Mouse (Mus musculus): Measurements from ENCODE around the gene H2-M5. TPM values are rescaled to one million over a fixed set of nuclear protein-coding genes. Genes with fewer than 3 reads are reported as not detected.

Gene H2-M5
- polyA plus RNA-seq (2012; rRNA removed): 0.32 and 0.34 TPM in 2 replicates

GRCm38 (mm10) chr17:36989437-36989836 is at the start of gene H2-M5:
H2-M5 (minus strand) TSS chr17:36989537.
- H3K4me1 ChIP-seq (replicated peaks; ENCODE audit: control insufficient read depth, insufficient read depth, low read length): no peaks in the 10 kb centered on the region
- DNase-seq: no peak
- no peaks in the 10 kb centered on the region; the same call in 1 of the 2 replicates for H3K27me3 ChIP-seq (ENCODE audit: control insufficient read depth, insufficient read depth, low read length)
- no peak within 1 kb of the TSS for H3K4me3 ChIP-seq (ENCODE audit: control insufficient read depth, insufficient read depth, low read length)
- TF ChIP-seq POLR2A (IDR thresholded peaks at IDR 0.05; ENCODE audit: control insufficient read depth, extremely low read depth, insufficient read depth, low read length, poor library complexity): no peak
- TF ChIP-seq CTCF (IDR thresholded peaks at IDR 0.05; ENCODE audit: borderline replicate concordance, control insufficient read depth, extremely low read depth, insufficient read depth, low read length, poor library complexity): no peak
- WGBS: 94% methylated on average over 5 of the region's 5 CpGs
- H3K27ac ChIP-seq (ENCODE audit: control insufficient read depth, insufficient read depth, low read length): no peak within 1 kb of the TSS
- no peaks in the 10 kb centered on the region for H3K36me3 ChIP-seq (ENCODE audit: control insufficient read depth, insufficient read depth, low read length)

GRCm38 (mm10) chr17:37029162-37029561 is 39.8 kb upstream of the H2-M5 start:
- no peak for DNase-seq
- H3K4me3 ChIP-seq (ENCODE audit: control insufficient read depth, insufficient read depth, low read length): no peak overlapping the region
- 86% methylated on average over 8 of the region's 8 CpGs for WGBS
- TF ChIP-seq POLR2A (IDR thresholded peaks at IDR 0.05; ENCODE audit: control insufficient read depth, extremely low read depth, insufficient read depth, low read length, poor library complexity): no peak
- TF ChIP-seq CTCF (IDR thresholded peaks at IDR 0.05; ENCODE audit: borderline replicate concordance, control insufficient read depth, extremely low read depth, insufficient read depth, low read length, poor library complexity): no peak
- H3K4me1 ChIP-seq (replicated peaks; ENCODE audit: control insufficient read depth, insufficient read depth, low read length): peaks cover 6% of the 10 kb centered on the region; the same call in 1 of the 2 replicates
- H3K27me3 ChIP-seq (ENCODE audit: control insufficient read depth, insufficient read depth, low read length): no peaks in the 10 kb centered on the region
- H3K36me3 ChIP-seq (ENCODE audit: control insufficient read depth, insufficient read depth, low read length): no peaks in the 10 kb centered on the region
- no peak overlapping the region for H3K27ac ChIP-seq (ENCODE audit: control insufficient read depth, insufficient read depth, low read length)

GRCm38 (mm10) chr17:37028683-37029120 is 39.4 kb upstream of the H2-M5 start:
- peak; percentile 75 for DNase-seq
- TF ChIP-seq POLR2A (IDR thresholded peaks at IDR 0.05; ENCODE audit: control insufficient read depth, extremely low read depth, insufficient read depth, low read length, poor library complexity): no peak
- no peak for TF ChIP-seq CTCF (IDR thresholded peaks at IDR 0.05; ENCODE audit: borderline replicate concordance, control insufficient read depth, extremely low read depth, insufficient read depth, low read length, poor library complexity)
- Histone ChIP-seq H3K36me3 (ENCODE audit: control insufficient read depth, insufficient read depth, low read length) (no peaks in the 10 kb centered on the region), H3K27me3 (ENCODE audit: control insufficient read depth, insufficient read depth, low read length) (no peaks in the 10 kb centered on the region), H3K27ac (ENCODE audit: control insufficient read depth, insufficient read depth, low read length) (no peak overlapping the region), H3K4me3 (ENCODE audit: control insufficient read depth, insufficient read depth, low read length) (peak overlapping the region; percentile 65), H3K4me1 (replicated peaks; ENCODE audit: control insufficient read depth, insufficient read depth, low read length) (peaks cover 6% of the 10 kb centered on the region; the same call in 1 of the 2 replicates)
- WGBS: 2% methylated on average over 14 of the region's 14 CpGs

GRCm38 (mm10) chr17:37028212-37028611 is 38.9 kb upstream of the H2-M5 start:
- H3K4me1 ChIP-seq (replicated peaks; ENCODE audit: control insufficient read depth, insufficient read depth, low read length): peaks cover 7% of the 10 kb centered on the region; the same call in 1 of the 2 replicates
- no peaks in the 10 kb centered on the region for H3K36me3 ChIP-seq (ENCODE audit: control insufficient read depth, insufficient read depth, low read length)
- TF ChIP-seq CTCF (IDR thresholded peaks at IDR 0.05; ENCODE audit: borderline replicate concordance, control insufficient read depth, extremely low read depth, insufficient read depth, low read length, poor library complexity) (no peak), POLR2A (IDR thresholded peaks at IDR 0.05; ENCODE audit: control insufficient read depth, extremely low read depth, insufficient read depth, low read length, poor library complexity) (no peak)
- no peaks in the 10 kb centered on the region for H3K27me3 ChIP-seq (ENCODE audit: control insufficient read depth, insufficient read depth, low read length)
- no peak overlapping the region for H3K27ac ChIP-seq (ENCODE audit: control insufficient read depth, insufficient read depth, low read length)
- no peak for DNase-seq
- H3K4me3 ChIP-seq (ENCODE audit: control insufficient read depth, insufficient read depth, low read length): no peak overlapping the region
- 68% methylated on average over 10 of the region's 10 CpGs for WGBS

GRCm38 (mm10) chr17:37027486-37027885 is 38.1 kb upstream of the H2-M5 start:
- TF ChIP-seq POLR2A (IDR thresholded peaks at IDR 0.05; ENCODE audit: control insufficient read depth, extremely low read depth, insufficient read depth, low read length, poor library complexity) (no peak), CTCF (IDR thresholded peaks at IDR 0.05; ENCODE audit: borderline replicate concordance, control insufficient read depth, extremely low read depth, insufficient read depth, low read length, poor library complexity) (no peak)
- H3K27ac ChIP-seq (ENCODE audit: control insufficient read depth, insufficient read depth, low read length): no peak overlapping the region
- H3K36me3 ChIP-seq (ENCODE audit: control insufficient read depth, insufficient read depth, low read length): no peaks in the 10 kb centered on the region
- H3K4me1 ChIP-seq (replicated peaks; ENCODE audit: control insufficient read depth, insufficient read depth, low read length): peaks cover 10% of the 10 kb centered on the region; the same call in 1 of the 2 replicates
- H3K27me3 ChIP-seq (ENCODE audit: control insufficient read depth, insufficient read depth, low read length): no peaks in the 10 kb centered on the region
- no peak for DNase-seq
- H3K4me3 ChIP-seq (ENCODE audit: control insufficient read depth, insufficient read depth, low read length): no peak overlapping the region
- 97% methylated on average over 4 of the region's 4 CpGs for WGBS

- no peak overlapping the region for H3K4me3 ChIP-seq (ENCODE audit: control insufficient read depth, insufficient read depth, low read length)
- DNase-seq: no peak
- H3K4me1 ChIP-seq (replicated peaks; ENCODE audit: control insufficient read depth, insufficient read depth, low read length): peaks cover 10% of the 10 kb centered on the region; the same call in 1 of the 2 replicates
- no peaks in the 10 kb centered on the region for H3K36me3 ChIP-seq (ENCODE audit: control insufficient read depth, insufficient read depth, low read length)
- 98% methylated on average over 2 of the region's 2 CpGs for WGBS
- TF ChIP-seq CTCF (IDR thresholded peaks at IDR 0.05; ENCODE audit: borderline replicate concordance, control insufficient read depth, extremely low read depth, insufficient read depth, low read length, poor library complexity) (no peak), POLR2A (IDR thresholded peaks at IDR 0.05; ENCODE audit: control insufficient read depth, extremely low read depth, insufficient read depth, low read length, poor library complexity) (no peak)
- H3K27ac ChIP-seq (ENCODE audit: control insufficient read depth, insufficient read depth, low read length): no peak overlapping the region
- H3K27me3 ChIP-seq (ENCODE audit: control insufficient read depth, insufficient read depth, low read length): no peaks in the 10 kb centered on the region
These were observed 37.1 kb upstream of the H2-M5 start for GRCm38 (mm10) chr17:37026425-37026824.

Data from thymus, adult 2 months (tissue).